Mouse (Mus musculus): ENCODE data around the gene 1810013L24Rik.
"Not testable (repeated sequence)": the region's sequence is repeated elsewhere in the genome, so short reads cannot be mapped to it uniquely, and the experiment has no call there.

The 1810013L24Rik gene

GRCm38 (mm10) chr16:8837595-8837994, 7.7 kb downstream of the 1810013L24Rik start:
- DNase-seq, result no peak

GRCm38 (mm10) chr16:8838921-8839320, 9.0 kb downstream of the 1810013L24Rik start:
- DNase-seq, result no peak

DNA sequence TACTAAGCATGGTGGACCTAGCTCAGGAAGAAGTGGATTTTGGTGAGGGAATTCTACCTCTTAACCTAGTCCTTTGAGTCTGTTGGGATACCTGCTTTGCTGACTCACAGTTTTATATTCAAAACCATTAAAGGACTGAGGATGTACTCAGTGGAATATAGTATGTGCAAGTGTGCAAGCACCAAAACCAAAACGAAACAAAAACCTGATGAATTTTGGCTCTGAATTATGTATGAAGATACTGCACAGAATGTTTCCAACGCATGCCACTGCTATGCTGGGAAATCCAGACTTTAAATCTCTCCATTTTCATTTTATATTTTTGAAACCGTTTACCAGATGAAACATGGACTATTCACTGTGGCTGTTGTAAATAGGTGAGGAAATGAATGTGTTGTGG, 10.7 kb downstream of the 1810013L24Rik start:
- no peak for DNase-seq

DNA sequence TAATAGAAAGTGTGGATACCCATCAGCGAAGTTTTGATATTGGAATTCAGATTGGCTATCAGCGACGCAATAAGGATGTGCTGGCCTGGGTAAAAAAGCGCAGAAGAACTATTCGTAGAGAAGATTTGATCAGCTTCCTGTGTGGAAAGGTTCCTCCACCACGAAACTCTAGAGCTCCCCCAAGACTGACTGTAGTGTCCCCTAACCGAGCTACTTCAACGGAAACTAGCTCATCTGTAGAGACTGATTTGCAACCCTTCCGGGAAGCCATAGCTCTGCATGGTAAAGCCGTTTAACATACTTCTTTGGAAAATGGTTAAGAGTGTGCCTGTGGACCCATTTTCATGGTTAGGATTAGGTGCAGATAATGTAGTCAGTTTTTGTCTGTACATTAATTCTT, 13.1 kb downstream of the 1810013L24Rik start:
- no peak for DNase-seq

DNA sequence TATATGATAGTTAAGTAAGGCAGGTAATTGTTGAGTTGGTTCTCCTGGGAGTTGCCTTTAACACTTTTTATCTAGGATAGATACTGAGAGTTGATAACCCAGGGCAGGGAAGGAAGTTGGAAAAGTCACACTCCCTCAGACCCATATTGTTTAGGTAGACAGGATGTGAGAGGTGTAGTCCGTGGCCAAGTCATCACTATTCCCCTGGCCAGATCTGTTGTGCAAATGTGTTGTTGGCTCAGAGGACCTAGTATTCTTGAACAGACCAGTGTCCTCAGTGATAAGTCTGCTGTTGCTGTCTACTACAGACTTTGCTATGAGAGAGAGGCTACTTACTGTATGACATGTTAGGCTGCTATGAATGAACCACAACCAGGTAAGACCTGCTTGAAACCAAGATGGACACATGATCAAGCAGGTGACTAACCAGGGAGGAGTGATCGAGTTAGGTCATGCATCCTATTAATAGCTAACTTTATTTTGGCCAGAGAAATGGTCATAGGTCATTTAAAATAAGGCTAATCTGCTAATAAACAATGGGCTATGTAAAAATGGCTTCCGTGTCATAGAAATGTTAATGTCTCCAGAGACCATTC, 13.8 kb downstream of the 1810013L24Rik start:
- no peak for DNase-seq

GRCm38 (mm10) chr16:8845986-8846385, 16.1 kb downstream of the 1810013L24Rik start:
- no peak for DNase-seq

- DNase-seq, result no peak
Measured at GRCm38 (mm10) chr16:8848309-8849068, 18.6 kb downstream of the 1810013L24Rik start.

- DNase-seq, result no peak
Measured at GRCm38 (mm10) chr16:8849929-8850328, 20.0 kb downstream of the 1810013L24Rik start.

GRCm38 (mm10) chr16:8855143-8855542, 25.2 kb downstream of the 1810013L24Rik start:
- no peak for DNase-seq

GRCm38 (mm10) chr16:8856820-8857219, 26.9 kb downstream of the 1810013L24Rik start:
- DNase-seq, result no peak

- peak; percentile 75 to 78 for DNase-seq
Measured at GRCm38 (mm10) chr16:8862336-8862987, 32.6 kb downstream of the 1810013L24Rik start.

DNA sequence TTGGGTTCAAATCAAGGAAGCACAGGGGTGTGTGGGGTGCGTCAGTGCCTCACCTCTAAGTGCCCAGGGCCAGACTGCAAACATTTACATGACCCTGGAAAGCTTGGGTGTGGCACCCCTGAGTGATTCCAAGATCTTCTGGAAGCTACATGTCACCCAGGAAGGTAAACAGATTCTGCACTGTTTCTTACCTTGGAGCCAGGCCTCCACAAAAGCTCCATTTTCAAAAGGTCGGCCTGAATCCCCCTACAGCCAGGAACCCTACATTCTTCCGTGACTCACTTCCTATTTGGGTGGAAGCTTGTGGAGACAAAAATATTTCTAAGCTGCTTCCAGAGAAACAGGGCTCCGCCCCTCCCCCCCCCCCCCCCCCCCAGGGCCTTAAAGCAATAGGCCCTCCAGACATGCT, 34.3 kb downstream of the 1810013L24Rik start:
- DNase-seq, result peak; percentile 34 to 52

- DNase-seq, result no peak
Measured at GRCm38 (mm10) chr16:8867406-8867955, 37.6 kb downstream of the 1810013L24Rik start.

DNA sequence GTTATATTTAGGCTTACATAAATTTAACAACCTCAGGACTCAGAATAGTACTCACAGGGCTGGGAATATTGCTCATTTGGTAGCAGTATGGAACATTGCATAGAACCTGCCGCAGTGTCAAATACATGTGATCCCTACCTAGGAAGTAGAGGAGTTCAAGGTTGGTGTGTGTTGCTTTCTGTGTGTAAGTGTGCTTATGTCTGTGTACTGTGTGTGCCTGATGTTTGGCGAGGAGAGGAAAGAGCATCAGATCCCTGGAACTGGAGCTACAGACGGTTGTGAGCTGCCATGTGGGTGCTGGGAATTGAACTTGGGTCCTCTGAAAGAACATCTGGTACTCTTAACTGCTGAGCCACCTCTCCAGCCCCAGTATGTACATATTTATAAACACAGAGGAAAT, 38.6 kb downstream of the 1810013L24Rik start:
- no peak for DNase-seq

DNA sequence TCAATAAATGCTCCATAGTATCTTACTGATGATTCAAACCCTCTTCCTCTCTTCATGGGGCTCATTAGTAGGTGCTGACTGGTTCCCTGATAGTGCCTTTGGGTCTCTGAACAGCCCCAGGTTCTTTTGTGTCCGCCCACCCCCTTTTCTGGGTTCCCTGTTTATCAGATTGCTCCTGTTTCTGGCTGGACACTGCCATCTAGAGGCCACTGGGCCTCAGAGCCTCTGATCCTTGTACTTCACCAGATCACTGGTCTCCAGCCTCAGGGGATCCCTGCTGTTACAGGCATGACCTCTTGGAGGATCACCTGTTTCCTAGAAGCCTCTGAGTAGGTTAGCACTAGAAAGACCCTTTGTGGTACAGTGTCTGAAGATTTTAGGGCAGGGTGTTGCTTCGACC, 39.8 kb downstream of the 1810013L24Rik start:
- peak; percentile 81 to 88 for DNase-seq

- DNase-seq, result no peak
Measured at GRCm38 (mm10) chr16:8871376-8871775, 41.5 kb downstream of the 1810013L24Rik start.

DNA sequence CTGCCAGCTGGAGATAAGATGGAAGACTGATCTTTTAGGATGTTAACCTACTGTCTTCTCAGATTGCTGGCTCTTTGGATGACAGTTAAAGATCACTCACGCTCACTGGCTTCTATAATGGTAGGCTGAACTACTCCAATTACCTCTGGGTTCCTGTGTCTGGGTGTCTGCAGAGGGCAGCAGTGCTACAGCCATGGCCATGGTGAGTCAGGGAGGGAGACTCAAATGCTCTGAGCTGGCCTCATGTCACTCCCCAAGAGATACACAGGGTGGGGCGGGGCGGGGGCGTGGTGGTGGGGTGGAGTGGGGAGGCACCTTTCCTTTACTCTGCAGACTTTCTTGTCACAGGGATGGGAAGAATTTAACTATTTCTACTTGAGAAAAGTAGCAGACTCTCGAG, 42.1 kb downstream of the 1810013L24Rik start:
- DNase-seq, result no peak

DNA sequence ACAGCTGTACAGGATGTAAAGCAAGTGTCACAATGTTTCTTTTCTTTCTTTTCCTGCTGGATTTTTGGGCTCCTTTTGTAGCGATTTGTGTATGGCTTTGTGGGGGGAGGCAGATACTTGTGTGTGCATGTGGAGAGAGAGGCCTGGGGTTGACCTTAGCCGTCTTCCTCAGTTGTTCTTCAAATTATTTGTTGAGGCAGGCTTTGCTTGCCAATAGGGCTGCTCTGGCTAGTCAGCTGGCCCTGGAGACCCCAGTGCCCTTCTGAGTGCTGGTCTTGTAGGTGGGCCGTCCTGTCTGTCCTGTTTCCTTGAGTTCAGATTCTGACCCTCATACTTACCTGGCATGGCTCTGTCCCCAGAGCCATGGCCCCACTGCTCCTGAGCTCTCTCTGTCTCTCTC, 42.6 kb downstream of the 1810013L24Rik start:
- no peak for DNase-seq

DNA sequence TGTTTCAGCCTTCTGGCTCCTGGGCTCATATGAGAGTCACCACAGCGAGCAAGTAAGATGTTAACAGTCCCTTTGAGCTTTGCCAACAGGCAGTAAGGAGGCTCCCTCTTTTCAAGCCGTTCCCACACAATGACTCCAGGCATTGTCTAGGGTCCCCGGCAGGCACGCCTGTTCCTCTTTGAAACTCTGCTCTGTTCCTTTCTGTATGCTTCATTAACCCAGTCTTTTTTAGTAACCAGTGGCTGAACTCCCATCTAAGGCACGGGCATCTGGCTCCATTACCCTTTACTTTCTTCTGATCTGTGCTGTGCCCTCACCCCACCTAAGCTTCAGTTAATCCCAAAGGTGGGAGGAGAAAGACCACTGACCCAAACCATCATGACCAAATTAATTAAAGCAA, 50.2 kb downstream of the 1810013L24Rik start:
- no peak for DNase-seq

DNA sequence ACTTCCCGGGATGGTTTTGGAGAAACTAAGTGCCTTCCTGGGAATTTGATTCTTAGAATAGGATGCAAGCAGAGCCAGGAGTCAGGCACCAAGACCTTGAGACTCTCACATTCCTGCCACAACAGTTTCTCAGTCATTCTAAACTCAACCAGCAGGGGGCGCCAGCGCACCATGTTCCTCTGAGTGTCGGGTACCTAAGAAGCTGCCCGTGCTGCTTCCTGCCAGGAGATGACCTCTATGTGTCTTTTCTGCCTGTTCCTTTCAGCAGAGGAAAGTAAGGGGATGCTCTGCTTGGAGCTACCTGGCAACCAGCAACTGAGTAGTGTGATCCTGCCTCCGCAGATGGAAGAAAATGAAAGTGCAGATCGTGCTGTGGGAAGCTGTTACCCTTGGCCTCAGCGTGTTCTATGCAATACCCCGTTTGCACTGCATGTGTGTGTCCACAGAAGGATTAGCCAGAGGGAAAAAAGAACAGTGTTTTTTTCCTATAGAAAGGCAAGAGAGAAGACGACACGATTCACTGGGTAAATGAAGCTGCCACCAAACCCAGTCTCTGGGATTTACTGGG, 53.9 kb downstream of the 1810013L24Rik start:
- DNase-seq, result peak; percentile 96 to 97

DNA sequence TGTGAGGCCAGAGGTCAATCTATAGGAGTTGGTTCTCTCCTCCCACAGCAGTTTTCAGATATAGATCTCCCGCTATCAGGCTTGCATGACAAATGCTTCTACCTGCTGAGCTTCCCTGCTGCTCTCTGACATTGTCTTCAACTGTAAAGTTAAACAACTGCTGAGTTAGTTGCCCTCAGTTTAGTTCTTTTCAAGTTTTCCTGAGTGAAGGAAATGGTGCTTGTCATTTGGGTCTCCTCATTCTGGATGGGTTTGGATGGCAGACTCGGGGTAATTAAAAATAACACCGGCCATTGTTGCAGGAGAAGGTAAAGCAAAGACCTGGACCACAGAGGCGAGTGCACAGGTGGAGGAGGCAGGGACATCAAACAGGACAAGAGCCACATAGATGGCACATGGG, 64.3 kb downstream of the 1810013L24Rik start:
- not testable (repeated sequence) for DNase-seq

GRCm38 (mm10) chr16:8895301-8895700, 65.4 kb downstream of the 1810013L24Rik start:
- DNase-seq, result no peak

DNA sequence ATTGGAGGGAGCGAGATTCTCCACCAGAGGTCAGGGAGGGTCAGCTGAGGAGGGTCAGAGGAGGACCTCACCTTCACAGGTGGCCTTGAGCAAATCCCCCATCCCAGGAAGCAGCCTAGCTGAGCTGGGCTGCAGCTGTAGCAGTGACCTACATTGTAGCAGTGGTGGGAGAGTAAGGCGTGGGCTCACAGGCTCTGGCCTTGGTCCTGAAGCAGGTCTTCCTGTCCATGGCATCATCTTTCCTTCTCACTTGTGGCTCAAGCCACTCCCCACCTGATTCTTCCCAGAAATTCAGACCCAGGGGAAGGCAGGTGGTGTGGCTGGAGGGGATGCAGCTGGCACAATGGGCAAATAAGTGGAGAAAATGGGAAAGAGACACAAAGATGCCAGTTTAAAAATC, 76.2 kb downstream of the 1810013L24Rik start:
- DNase-seq, result not testable (repeated sequence)

Measured in cerebellum, postnatal 25 days (tissue).